Mouse (Mus musculus): Measurements from ENCODE around the gene Stac. TPM values are rescaled to one million over a fixed set of nuclear protein-coding genes. Genes with fewer than 3 reads are reported as not detected.

Gene Stac
- polyA plus RNA-seq, 1 experiment from 2014 or later = 1.1 TPM

GRCm38 (mm10) chr9:111679516-111679915 is 10.6 kb downstream of the Stac start:
- Histone ChIP-seq H3K36me3 (no peaks in the 10 kb centered on the region), H3K4me1 (no peaks in the 10 kb centered on the region), H3K27me3 (ENCODE audit: insufficient read depth, poor library complexity, severe bottlenecking) (no peaks in the 10 kb centered on the region), H3K9me3 (no peaks in the 10 kb centered on the region), H3K4me3 (no peak overlapping the region), H3K27ac (no peak overlapping the region)
- no peak for DNase-seq (ENCODE audit: low spot score)
- WGBS = 64% methylated on average over 2 of the region's 2 CpGs

DNA sequence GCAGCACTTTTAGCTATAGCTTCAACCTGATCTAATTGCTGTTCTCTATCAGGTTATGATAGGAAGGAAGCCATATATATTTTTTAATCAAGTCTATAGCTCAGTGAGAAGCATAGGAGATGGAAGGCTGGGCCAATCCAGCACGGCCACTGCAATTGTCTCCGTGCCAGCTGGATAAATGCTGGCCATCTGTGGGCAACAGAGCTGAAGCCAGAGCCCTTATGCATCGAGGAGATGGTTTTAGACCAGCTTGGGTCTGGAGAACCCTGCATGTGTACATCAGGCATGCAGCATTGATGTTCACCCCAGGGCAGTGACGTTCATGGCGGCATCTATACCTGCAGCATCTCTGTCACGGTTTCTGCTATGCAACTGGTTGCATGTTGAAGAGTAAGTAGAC is 20.3 kb downstream of the Stac start:
- Histone ChIP-seq H3K4me3 (no peak overlapping the region), H3K36me3 (no peaks in the 10 kb centered on the region), H3K27ac (no peak overlapping the region), H3K27me3 (ENCODE audit: insufficient read depth, poor library complexity, severe bottlenecking) (no peaks in the 10 kb centered on the region), H3K4me1 (no peaks in the 10 kb centered on the region), H3K9me3 (no peaks in the 10 kb centered on the region)
- DNase-seq (ENCODE audit: low spot score) = no peak
- WGBS = 82% methylated on average over 6 of the region's 6 CpGs

- no peak for DNase-seq (ENCODE audit: low spot score)
- no peaks in the 10 kb centered on the region for H3K4me1 ChIP-seq
- no peaks in the 10 kb centered on the region for H3K9me3 ChIP-seq
- 83% methylated on average over 4 of the region's 4 CpGs for WGBS
- H3K27ac ChIP-seq = no peak overlapping the region
- H3K4me3 ChIP-seq = no peak overlapping the region
- no peaks in the 10 kb centered on the region for H3K27me3 ChIP-seq (ENCODE audit: insufficient read depth, poor library complexity, severe bottlenecking)
- no peaks in the 10 kb centered on the region for H3K36me3 ChIP-seq
Measured at GRCm38 (mm10) chr9:111655066-111655465, 35.1 kb downstream of the Stac start.

DNA sequence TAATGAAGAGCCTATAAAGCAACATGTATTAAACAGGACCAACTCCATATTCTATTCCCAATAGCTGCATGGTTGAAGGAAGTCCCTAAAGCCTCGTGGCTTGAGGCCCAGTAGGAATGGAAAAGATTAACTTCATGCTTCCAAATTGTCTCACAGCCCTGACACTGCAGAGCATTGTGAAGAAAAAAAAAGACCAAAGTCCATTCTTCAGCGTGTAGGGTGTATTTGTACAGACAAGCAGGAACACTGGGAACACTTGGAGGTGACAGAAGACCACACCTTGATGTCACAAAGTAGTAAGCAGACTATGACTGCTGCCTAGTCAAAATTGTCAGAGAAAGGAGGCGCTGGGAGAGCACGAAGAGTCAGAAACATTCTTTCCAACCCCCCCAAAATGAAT is 45.9 kb downstream of the Stac start:
- Histone ChIP-seq H3K4me1 (no peaks in the 10 kb centered on the region), H3K9me3 (no peaks in the 10 kb centered on the region), H3K27me3 (ENCODE audit: insufficient read depth, poor library complexity, severe bottlenecking) (no peaks in the 10 kb centered on the region), H3K4me3 (no peak overlapping the region), H3K36me3 (no peaks in the 10 kb centered on the region), H3K27ac (no peak overlapping the region)
- DNase-seq (ENCODE audit: low spot score) = no peak
- WGBS = 74% methylated on average over 4 of the region's 4 CpGs

DNA sequence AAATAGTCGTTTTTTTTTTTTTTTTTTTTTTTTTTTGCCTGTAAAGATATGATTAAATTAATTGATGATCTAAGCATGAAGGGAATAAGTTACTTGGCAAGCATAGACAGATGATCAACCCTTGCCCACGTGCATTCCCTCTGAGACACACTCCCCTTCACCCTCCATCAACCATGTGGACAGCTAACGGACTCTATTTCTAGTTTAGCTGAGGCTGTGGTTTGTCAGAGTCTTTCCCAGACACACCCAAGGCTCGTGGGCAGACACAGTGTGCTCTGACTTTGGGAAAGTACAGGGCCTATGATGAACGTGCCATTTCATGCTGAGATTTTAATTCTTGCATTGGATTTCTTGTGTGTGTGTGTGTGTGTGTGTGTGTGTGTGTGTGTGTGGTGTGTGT is 46.8 kb downstream of the Stac start:
- H3K27ac ChIP-seq = no peak overlapping the region
- H3K36me3 ChIP-seq = no peaks in the 10 kb centered on the region
- no peak overlapping the region for H3K4me3 ChIP-seq
- no peaks in the 10 kb centered on the region for H3K4me1 ChIP-seq
- no peaks in the 10 kb centered on the region for H3K9me3 ChIP-seq
- peak; percentile 19 for DNase-seq (ENCODE audit: low spot score)
- H3K27me3 ChIP-seq (ENCODE audit: insufficient read depth, poor library complexity, severe bottlenecking) = no peaks in the 10 kb centered on the region
- 65% methylated on average over 5 of the region's 5 CpGs for WGBS

GRCm38 (mm10) chr9:111637641-111638040 is 52.5 kb downstream of the Stac start:
- H3K27me3 ChIP-seq (ENCODE audit: insufficient read depth, poor library complexity, severe bottlenecking) = no peaks in the 10 kb centered on the region
- H3K9me3 ChIP-seq = no peaks in the 10 kb centered on the region
- 51% methylated on average over 2 of the region's 2 CpGs for WGBS
- H3K4me3 ChIP-seq = no peak overlapping the region
- H3K4me1 ChIP-seq = peaks cover 7% of the 10 kb centered on the region
- no peak for DNase-seq (ENCODE audit: low spot score)
- no peaks in the 10 kb centered on the region for H3K36me3 ChIP-seq
- H3K27ac ChIP-seq = no peak overlapping the region

GRCm38 (mm10) chr9:111632833-111633232 is 57.3 kb downstream of the Stac start:
- Histone ChIP-seq H3K9me3 (no peaks in the 10 kb centered on the region), H3K4me1 (peaks cover 8% of the 10 kb centered on the region), H3K27me3 (ENCODE audit: insufficient read depth, poor library complexity, severe bottlenecking) (no peaks in the 10 kb centered on the region), H3K36me3 (no peaks in the 10 kb centered on the region), H3K4me3 (no peak overlapping the region), H3K27ac (peak overlapping the region; percentile 62; the same call in 1 of the 2 replicates)
- WGBS = 54% methylated on average over 4 of the region's 4 CpGs
- no peak for DNase-seq (ENCODE audit: low spot score)

DNA sequence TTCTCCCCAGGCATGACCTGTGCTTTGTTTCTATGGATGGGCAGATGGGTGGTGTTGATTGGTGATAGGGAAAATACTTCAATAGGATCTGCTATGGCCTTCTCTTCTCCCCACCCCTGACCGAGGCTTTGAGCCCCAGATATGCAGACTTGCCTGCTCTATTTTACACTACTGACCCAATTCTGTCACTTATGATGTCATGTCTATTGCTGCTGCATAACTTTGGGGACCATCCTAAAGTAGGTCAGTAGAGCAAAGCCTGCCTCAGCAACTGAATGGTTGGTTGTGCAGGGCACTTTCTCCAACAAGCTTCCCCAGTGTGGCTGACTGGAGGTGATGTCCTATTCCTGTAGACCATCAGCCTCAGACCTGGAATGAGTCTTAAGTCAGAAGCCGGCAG is 69.0 kb downstream of the Stac start:
- 66% methylated on average over 2 of the region's 2 CpGs for WGBS
- H3K4me3 ChIP-seq = no peak overlapping the region
- H3K27me3 ChIP-seq (ENCODE audit: insufficient read depth, poor library complexity, severe bottlenecking) = no peaks in the 10 kb centered on the region

GRCm38 (mm10) chr9:111611341-111611740 is 78.8 kb downstream of the Stac start:
- no peak for DNase-seq (ENCODE audit: low spot score)
- Histone ChIP-seq H3K27me3 (ENCODE audit: insufficient read depth, poor library complexity, severe bottlenecking) (no peaks in the 10 kb centered on the region), H3K4me1 (peaks cover 4% of the 10 kb centered on the region; the same call in 1 of the 2 replicates), H3K36me3 (no peaks in the 10 kb centered on the region), H3K27ac (no peak overlapping the region), H3K9me3 (no peaks in the 10 kb centered on the region), H3K4me3 (no peak overlapping the region)
- WGBS = 38% methylated on average over 3 of the region's 3 CpGs

More for the DNA sequence above, 69.0 kb downstream of the Stac start:
- no peaks in the 10 kb centered on the region for H3K36me3 ChIP-seq
- DNase-seq (ENCODE audit: low spot score) = no peak
- peaks cover 7% of the 10 kb centered on the region for H3K4me1 ChIP-seq
- no peaks in the 10 kb centered on the region for H3K9me3 ChIP-seq
- H3K27ac ChIP-seq = no peak overlapping the region

- no peak overlapping the region for H3K4me3 ChIP-seq
- H3K36me3 ChIP-seq = no peaks in the 10 kb centered on the region
- DNase-seq (ENCODE audit: low spot score) = no peak
- WGBS = 55% methylated on average over 6 of the region's 6 CpGs
- no peaks in the 10 kb centered on the region for H3K27me3 ChIP-seq (ENCODE audit: insufficient read depth, poor library complexity, severe bottlenecking)
- H3K4me1 ChIP-seq = peaks cover 4% of the 10 kb centered on the region; the same call in 1 of the 2 replicates
- no peak overlapping the region for H3K27ac ChIP-seq
- no peaks in the 10 kb centered on the region; the same call in 1 of the 2 replicates for H3K9me3 ChIP-seq
Measured at GRCm38 (mm10) chr9:111608762-111609161, 81.4 kb downstream of the Stac start.

GRCm38 (mm10) chr9:111606603-111607002 is 83.5 kb downstream of the Stac start:
- H3K9me3 ChIP-seq = no peaks in the 10 kb centered on the region; the same call in 1 of the 2 replicates
- H3K27me3 ChIP-seq (ENCODE audit: insufficient read depth, poor library complexity, severe bottlenecking) = no peaks in the 10 kb centered on the region
- H3K27ac ChIP-seq = no peak overlapping the region
- no peaks in the 10 kb centered on the region for H3K36me3 ChIP-seq
- 89% methylated on average over 8 of the region's 8 CpGs for WGBS
- H3K4me1 ChIP-seq = peaks cover 3% of the 10 kb centered on the region; the same call in 1 of the 2 replicates
- no peak overlapping the region for H3K4me3 ChIP-seq
- no peak for DNase-seq (ENCODE audit: low spot score)

DNA sequence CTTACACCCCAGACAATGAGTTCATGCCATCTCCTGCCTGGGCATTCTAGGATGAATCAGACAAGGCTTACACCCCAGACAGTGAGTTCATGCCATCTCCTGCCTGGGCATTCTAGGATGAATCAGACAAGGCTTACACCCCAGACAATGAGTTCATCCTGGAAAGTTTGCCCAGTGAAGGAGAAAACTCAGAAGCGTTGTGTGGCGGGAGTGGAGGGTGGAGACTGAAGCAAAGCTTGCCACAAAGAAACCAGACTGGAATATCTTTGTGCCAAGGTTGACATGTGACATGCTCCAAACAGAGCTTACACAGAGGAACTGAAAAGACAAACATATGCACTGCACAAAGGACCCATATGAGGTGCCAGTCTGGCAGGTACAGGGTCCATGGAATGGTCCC is 102.6 kb downstream of the Stac start:
- H3K4me1 ChIP-seq = no peaks in the 10 kb centered on the region
- WGBS = 86% methylated on average over 2 of the region's 2 CpGs

DNA sequence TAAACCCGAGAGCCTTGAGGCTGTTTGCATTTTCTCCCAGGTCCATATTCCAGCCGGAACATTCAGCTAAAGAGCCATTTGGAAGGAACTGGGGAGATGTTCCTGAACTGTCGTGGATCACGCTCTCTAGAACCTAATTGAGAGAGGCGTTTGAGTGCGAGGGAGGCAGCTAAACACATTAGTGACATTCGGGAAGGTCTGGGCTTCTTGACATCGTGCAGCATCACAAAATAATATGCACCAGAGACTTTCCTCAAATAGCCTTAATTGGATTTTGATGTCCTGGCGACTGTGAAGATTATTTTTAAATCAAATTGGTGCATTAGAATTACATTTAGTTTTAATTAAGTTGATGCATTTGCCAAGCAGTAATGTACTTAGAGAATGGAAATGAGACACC is 111.4 kb downstream of the Stac start:
- H3K4me1 ChIP-seq = no peaks in the 10 kb centered on the region
- H3K4me3 ChIP-seq = no peak overlapping the region
- H3K36me3 ChIP-seq = no peaks in the 10 kb centered on the region
- peaks cover 7% of the 10 kb centered on the region; the same call in 1 of the 2 replicates for H3K27me3 ChIP-seq (ENCODE audit: insufficient read depth, poor library complexity, severe bottlenecking)
- 70% methylated on average over 9 of the region's 9 CpGs for WGBS
- DNase-seq (ENCODE audit: low spot score) = no peak
- no peaks in the 10 kb centered on the region for H3K9me3 ChIP-seq
- H3K27ac ChIP-seq = no peak overlapping the region

More for the DNA sequence above, 102.6 kb downstream of the Stac start:
- H3K9me3 ChIP-seq = no peaks in the 10 kb centered on the region
- no peaks in the 10 kb centered on the region for H3K27me3 ChIP-seq (ENCODE audit: insufficient read depth, poor library complexity, severe bottlenecking)
- no peak for DNase-seq (ENCODE audit: low spot score)
- H3K27ac ChIP-seq = no peak overlapping the region
- H3K4me3 ChIP-seq = no peak overlapping the region
- no peaks in the 10 kb centered on the region for H3K36me3 ChIP-seq

DNA sequence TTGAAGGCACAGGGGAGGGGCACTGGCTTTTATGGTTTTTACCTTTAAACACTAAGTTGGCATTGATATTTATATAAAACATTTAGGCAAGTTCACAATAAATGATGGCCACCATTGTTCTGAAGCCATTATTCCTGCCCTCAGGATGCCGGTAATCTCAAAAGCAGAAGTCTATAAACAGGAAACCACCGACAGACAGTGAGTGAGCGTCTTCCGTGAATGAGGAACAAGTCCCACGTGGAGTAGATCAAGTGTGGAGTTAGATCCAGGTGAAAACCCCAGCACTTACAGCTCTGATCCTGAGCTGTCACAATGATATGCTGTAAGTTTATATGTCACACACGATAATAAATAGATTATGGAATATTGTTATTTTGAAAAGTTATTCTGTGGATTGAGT is 112.7 kb downstream of the Stac start:
- Histone ChIP-seq H3K4me1 (no peaks in the 10 kb centered on the region), H3K9me3 (no peaks in the 10 kb centered on the region), H3K27me3 (ENCODE audit: insufficient read depth, poor library complexity, severe bottlenecking) (peaks cover 7% of the 10 kb centered on the region; the same call in 1 of the 2 replicates), H3K27ac (no peak overlapping the region), H3K36me3 (no peaks in the 10 kb centered on the region), H3K4me3 (no peak overlapping the region)
- DNase-seq (ENCODE audit: low spot score) = no peak
- WGBS = 77% methylated on average over 6 of the region's 6 CpGs

Data from heart, embryonic 10.5 days (tissue).